Mouse (Mus musculus) kidney, postnatal 14 days (tissue): ENCODE results near the gene Mxra7.
"Not testable (repeated sequence)": the region's sequence is repeated elsewhere in the genome, so short reads cannot be mapped to it uniquely, and the experiment has no call there.

ENCODE experiments used
- DNase-seq: peaks from one replicate; pipeline ENCODE4 v3.0.0; 2022; ENCODE audit warnings: mixed read lengths

Gene Mxra7

GRCm38 (mm10) chr11:116827534-116828165 lies at the start of gene Mxra7:
Gene Mxra7 (minus strand): TSS chr11:116828046.
- peak; percentile 90 for DNase-seq

GRCm38 (mm10) chr11:116873987-116874386 lies 46.1 kb upstream of the Mxra7 start:
- no peak for DNase-seq

- no peak for DNase-seq
Measured at GRCm38 (mm10) chr11:116871538-116871937, 43.7 kb upstream of the Mxra7 start.

- no peak for DNase-seq
Measured at GRCm38 (mm10) chr11:116869641-116870040, 41.8 kb upstream of the Mxra7 start.

GRCm38 (mm10) chr11:116869223-116869622 lies 41.4 kb upstream of the Mxra7 start:
- no peak for DNase-seq

- DNase-seq, result peak; percentile 52
Measured at GRCm38 (mm10) chr11:116868129-116868528, 40.3 kb upstream of the Mxra7 start.

GRCm38 (mm10) chr11:116865945-116866585 lies 38.2 kb upstream of the Mxra7 start:
- DNase-seq, result no peak

GRCm38 (mm10) chr11:116864444-116864843 lies 36.6 kb upstream of the Mxra7 start:
- no peak for DNase-seq

GRCm38 (mm10) chr11:116857183-116857850 lies 29.5 kb upstream of the Mxra7 start:
- DNase-seq, result no peak

- no peak for DNase-seq
Measured at GRCm38 (mm10) chr11:116854279-116854678, 26.4 kb upstream of the Mxra7 start.

- DNase-seq, result peak; percentile 98
Measured at GRCm38 (mm10) chr11:116853512-116853928, 25.7 kb upstream of the Mxra7 start.

GRCm38 (mm10) chr11:116852891-116853511 lies 25.2 kb upstream of the Mxra7 start, which contains the start of gene Srsf2:
Gene Srsf2 (minus strand): TSS chr11:116853094.
- DNase-seq, result peak; percentile 97

- DNase-seq, result peak; percentile 92
Measured at GRCm38 (mm10) chr11:116852291-116852890, 24.5 kb upstream of the Mxra7 start, which contains the start of gene Mfsd11. Gene Mfsd11 (plus strand): TSS chr11:116852440.

GRCm38 (mm10) chr11:116851576-116852290 lies 23.9 kb upstream of the Mxra7 start:
- no peak for DNase-seq

GRCm38 (mm10) chr11:116850833-116851477 lies 23.1 kb upstream of the Mxra7 start:
- no peak for DNase-seq

GRCm38 (mm10) chr11:116850085-116850484 lies 22.2 kb upstream of the Mxra7 start:
- DNase-seq, result no peak

GRCm38 (mm10) chr11:116849587-116849986 lies 21.7 kb upstream of the Mxra7 start:
- DNase-seq, result no peak

GRCm38 (mm10) chr11:116848877-116849178 lies 21.0 kb upstream of the Mxra7 start:
- DNase-seq, result not testable (repeated sequence)

GRCm38 (mm10) chr11:116848086-116848876 lies 20.4 kb upstream of the Mxra7 start:
- no peak for DNase-seq

- no peak for DNase-seq
Measured at GRCm38 (mm10) chr11:116847187-116848085, 19.6 kb upstream of the Mxra7 start.
